Mouse (Mus musculus): ENCODE measurements around the gene Vwa5b2. TPM values are rescaled to one million over a fixed set of nuclear protein-coding genes. Genes with fewer than 3 reads are reported as not detected.

The Vwa5b2 gene
- 10 to 100 TPM; 21.2 to 23.7 TPM for total RNA-seq (2021)
- long read RNA-seq, partial matches to known transcripts: 6 of 22 reads
- long read RNA-seq, other reads (novel, unspliced or antisense): 16 of 22 reads

- DNase-seq (ENCODE audit: low spot score in 2 of 2): peak in 1 of 2 experiments; percentile 28
Observed at GRCm38 (mm10) chr16:20589366-20589938, at the start of gene Vwa5b2. Gene Vwa5b2 (plus strand): TSS chr16:20589471.

- DNase-seq (ENCODE audit: low spot score in 2 of 2): no peak
Observed at GRCm38 (mm10) chr16:20539649-20540048, 49.6 kb upstream of the Vwa5b2 start.

GRCm38 (mm10) chr16:20540438-20540837 is 48.8 kb upstream of the Vwa5b2 start:
- DNase-seq (ENCODE audit: low spot score in 2 of 2): no peak

- no peak for DNase-seq (ENCODE audit: low spot score in 2 of 2)
Observed at GRCm38 (mm10) chr16:20545696-20546095, 43.6 kb upstream of the Vwa5b2 start.

- no peak for DNase-seq (ENCODE audit: low spot score in 2 of 2)
Observed at GRCm38 (mm10) chr16:20547423-20547822, 41.8 kb upstream of the Vwa5b2 start.

- peak; percentile 99 for DNase-seq (ENCODE audit: low spot score in 2 of 2)
Observed at GRCm38 (mm10) chr16:20548096-20548948, 40.9 kb upstream of the Vwa5b2 start, which contains the start of gene Abcf3. Gene Abcf3 (plus strand): TSS chr16:20548577.

- no peak for DNase-seq (ENCODE audit: low spot score in 2 of 2)
Observed at GRCm38 (mm10) chr16:20549161-20549560, 40.1 kb upstream of the Vwa5b2 start.

GRCm38 (mm10) chr16:20551691-20552090 is 37.6 kb upstream of the Vwa5b2 start:
- DNase-seq (ENCODE audit: low spot score in 2 of 2): no peak

GRCm38 (mm10) chr16:20552594-20552993 is 36.7 kb upstream of the Vwa5b2 start:
- DNase-seq (ENCODE audit: low spot score in 2 of 2): no peak

GRCm38 (mm10) chr16:20555000-20555399 is 34.3 kb upstream of the Vwa5b2 start:
- no peak for DNase-seq (ENCODE audit: low spot score in 2 of 2)

- no peak for DNase-seq (ENCODE audit: low spot score in 2 of 2)
Observed at GRCm38 (mm10) chr16:20557381-20557780, 31.9 kb upstream of the Vwa5b2 start.

GRCm38 (mm10) chr16:20565075-20565474 is 24.2 kb upstream of the Vwa5b2 start:
- DNase-seq (ENCODE audit: low spot score in 2 of 2): no peak

- DNase-seq (ENCODE audit: low spot score in 2 of 2): peak; percentile 33 to 50
Observed at GRCm38 (mm10) chr16:20589939-20590679, 838 bp downstream of the Vwa5b2 start.

- no peak for DNase-seq (ENCODE audit: low spot score in 2 of 2)
Observed at GRCm38 (mm10) chr16:20590680-20591038, 1.4 kb downstream of the Vwa5b2 start.

- no peak for DNase-seq (ENCODE audit: low spot score in 2 of 2)
Observed at GRCm38 (mm10) chr16:20591076-20591705, 1.9 kb downstream of the Vwa5b2 start.

- no peak for DNase-seq (ENCODE audit: low spot score in 2 of 2)
Observed at GRCm38 (mm10) chr16:20595060-20595673, 5.9 kb downstream of the Vwa5b2 start.

GRCm38 (mm10) chr16:20595737-20596136 is 6.5 kb downstream of the Vwa5b2 start:
- DNase-seq (ENCODE audit: low spot score in 2 of 2): no peak

- DNase-seq (ENCODE audit: low spot score in 2 of 2): no peak
Observed at GRCm38 (mm10) chr16:20596687-20597441, 7.6 kb downstream of the Vwa5b2 start.

GRCm38 (mm10) chr16:20600511-20600910 is 11.2 kb downstream of the Vwa5b2 start:
- no peak for DNase-seq (ENCODE audit: low spot score in 2 of 2)

- no peak for DNase-seq (ENCODE audit: low spot score in 2 of 2)
Observed at GRCm38 (mm10) chr16:20604705-20605104, 15.4 kb downstream of the Vwa5b2 start.

Measured in layer of hippocampus, adult 18-20 months (tissue).